Mouse (Mus musculus) hindbrain, embryonic 13.5 days (tissue): ENCODE data around the gene Carns1. TPM values are rescaled to one million over a fixed set of nuclear protein-coding genes. Genes with fewer than 3 reads are reported as not detected.
"Not testable (repeated sequence)": the region's sequence is repeated elsewhere in the genome, so short reads cannot be mapped to it uniquely, and the experiment has no call there.

Experiments used
- ATAC-seq: fragments of 200-750 bp; cut with Nextera tagmentation; 2 replicates; pipeline ENCODE4 v1.8.0; 2017; ENCODE audit warnings: moderate TSS enrichment; ENCODE audit not compliant: low FRiP score
- H3K27ac ChIP-seq: fragments of 300-500 bp; sonication (generic); 2 replicates; pipeline ENCODE4 v1.5.1; 2015; ENCODE audit warnings: inconsistent platforms, mild to moderate bottlenecking, moderate library complexity
- H3K27me3 ChIP-seq: fragments of 300-500 bp; sonication (generic); 2 replicates; pipeline ENCODE4 v1.6.1; 2015; ENCODE audit warnings: mild to moderate bottlenecking, inconsistent platforms
- H3K36me3 ChIP-seq: fragments of 300-500 bp; sonication (generic); 2 replicates; pipeline ENCODE4 v1.6.1; 2015; ENCODE audit warnings: mild to moderate bottlenecking, inconsistent platforms
- H3K4me1 ChIP-seq: fragments of 300-500 bp; sonication (generic); replicated peaks from 2 replicates; pipeline ENCODE4 v1.6.1; 2015; ENCODE audit warnings: inconsistent platforms
- H3K4me2 ChIP-seq: fragments of 300-500 bp; sonication (generic); 2 replicates; pipeline ENCODE4 v1.6.1; 2015; ENCODE audit warnings: inconsistent platforms, mild to moderate bottlenecking, moderate library complexity
- H3K4me3 ChIP-seq: fragments of 300-500 bp; sonication (generic); 2 replicates; pipeline ENCODE4 v1.5.1; 2015; ENCODE audit warnings: mild to moderate bottlenecking, inconsistent platforms
- H3K9ac ChIP-seq: fragments of 300-500 bp; sonication (generic); 2 replicates; pipeline ENCODE4 v1.6.1; 2015; ENCODE audit warnings: mild to moderate bottlenecking, inconsistent platforms
- H3K9me3 ChIP-seq: fragments of 300-500 bp; sonication (generic); 2 replicates; pipeline ENCODE4 v1.6.1; 2016; ENCODE audit warnings: inconsistent platforms
- WGBS: fragments of 180-500 bp; shearing (Covaris S2); methylation state at CpG from one replicate; pipeline ENCODE4 v1.1.7; 2015; 5-methylcytosine and 5-hydroxymethylcytosine counted together
- polyA plus RNA-seq: library from polyadenylated mRNA; unstranded; fragments of >200 nt; fragmentation: Nextera tagmentation; extraction: Ambion mirVana; gene quantifications from 2 replicates; pipeline ENCODE4 v1.2.1, GENCODE M21; 2015

Gene Carns1
- polyA plus RNA-seq, 1 experiment from 2014 or later = 5.6 TPM

GRCm38 (mm10) chr19:4144550-4145498 is 30.5 kb downstream of the Carns1 start:
- no peak for ATAC-seq
- Histone ChIP-seq H3K27ac (no peak overlapping the region), H3K4me1 (peaks cover 21% of the 10 kb centered on the region), H3K4me3 (no peak overlapping the region), H3K9me3 (no peaks in the 10 kb centered on the region), H3K4me2 (no peak overlapping the region), H3K9ac (no peak overlapping the region), H3K36me3 (peaks cover under 1% of the 10 kb centered on the region; the same call in 1 of the 2 replicates), H3K27me3 (no peaks in the 10 kb centered on the region)
- WGBS = 86% methylated on average over 16 of the region's 16 CpGs

- no peak within 1 kb of the TSS for H3K4me3 ChIP-seq
- H3K9ac ChIP-seq = no peak within 1 kb of the TSS
- H3K27ac ChIP-seq = no peak within 1 kb of the TSS
- no peaks in the 10 kb centered on the region for H3K27me3 ChIP-seq
- H3K4me1 ChIP-seq = peaks cover 15% of the 10 kb centered on the region
- H3K36me3 ChIP-seq = no peaks in the 10 kb centered on the region
- ATAC-seq = no peak
- WGBS = 86% methylated on average over 7 of the region's 7 CpGs
- no peak within 1 kb of the TSS for H3K4me2 ChIP-seq
- H3K9me3 ChIP-seq = no peaks in the 10 kb centered on the region
Measured at GRCm38 (mm10) chr19:4143759-4144268, 31.5 kb downstream of the Carns1 start, which contains the start of gene Cabp4. Cabp4 (minus strand) TSS chr19:4144033.

- Histone ChIP-seq H3K4me1 (peaks cover 6% of the 10 kb centered on the region), H3K9ac (no peak overlapping the region), H3K4me3 (no peak overlapping the region), H3K36me3 (no peaks in the 10 kb centered on the region), H3K27ac (no peak overlapping the region), H3K9me3 (no peaks in the 10 kb centered on the region), H3K4me2 (no peak overlapping the region), H3K27me3 (no peaks in the 10 kb centered on the region)
- ATAC-seq = no peak
- 93% methylated on average over 18 of the region's 18 CpGs for WGBS
Measured at GRCm38 (mm10) chr19:4142416-4143173, 32.7 kb downstream of the Carns1 start.

GRCm38 (mm10) chr19:4140147-4140546 is 35.1 kb downstream of the Carns1 start:
- Histone ChIP-seq H3K27me3 (no peaks in the 10 kb centered on the region), H3K36me3 (no peaks in the 10 kb centered on the region), H3K4me2 (no peak overlapping the region), H3K27ac (no peak overlapping the region), H3K4me3 (no peak overlapping the region), H3K9ac (no peak overlapping the region), H3K4me1 (peaks cover 4% of the 10 kb centered on the region), H3K9me3 (no peaks in the 10 kb centered on the region)
- 87% methylated on average over 6 of the region's 6 CpGs for WGBS
- no peak for ATAC-seq

GRCm38 (mm10) chr19:4139446-4139845 is 35.8 kb downstream of the Carns1 start, which contains the start of gene Gpr152:
Gpr152 (plus strand) TSS chr19:4139787.
- Histone ChIP-seq H3K36me3 (no peaks in the 10 kb centered on the region), H3K4me1 (peaks cover 4% of the 10 kb centered on the region), H3K27ac (no peak within 1 kb of the TSS), H3K4me2 (no peak within 1 kb of the TSS), H3K4me3 (no peak within 1 kb of the TSS), H3K9me3 (no peaks in the 10 kb centered on the region), H3K9ac (no peak within 1 kb of the TSS), H3K27me3 (no peaks in the 10 kb centered on the region)
- WGBS = 70% methylated on average over 2 of the region's 2 CpGs
- no peak for ATAC-seq

GRCm38 (mm10) chr19:4137913-4138312 is 37.4 kb downstream of the Carns1 start:
- no peaks in the 10 kb centered on the region for H3K9me3 ChIP-seq
- no peak overlapping the region for H3K27ac ChIP-seq
- ATAC-seq = no peak
- no peak overlapping the region for H3K4me3 ChIP-seq
- H3K36me3 ChIP-seq = peaks cover 9% of the 10 kb centered on the region
- no peak overlapping the region for H3K4me2 ChIP-seq
- H3K4me1 ChIP-seq = peaks cover 4% of the 10 kb centered on the region
- WGBS = 85% methylated on average over 5 of the region's 5 CpGs
- H3K9ac ChIP-seq = no peak overlapping the region
- no peaks in the 10 kb centered on the region for H3K27me3 ChIP-seq

- 80% methylated on average over 5 of the region's 5 CpGs for WGBS
- no peak for ATAC-seq
- no peak overlapping the region for H3K27ac ChIP-seq
Measured at GRCm38 (mm10) chr19:4136463-4136862, 38.8 kb downstream of the Carns1 start.

GRCm38 (mm10) chr19:4135963-4136345 is 39.3 kb downstream of the Carns1 start:
- not testable (repeated sequence) for H3K9me3 ChIP-seq, H3K9ac ChIP-seq, ATAC-seq, H3K4me2 ChIP-seq, H3K27me3 ChIP-seq, H3K4me1 ChIP-seq, H3K4me3 ChIP-seq, H3K27ac ChIP-seq
- H3K36me3 ChIP-seq = peaks cover 29% of the 10 kb centered on the region
- WGBS = 19% methylated on average over 8 of the region's 8 CpGs

More at GRCm38 (mm10) chr19:4136463-4136862, 38.8 kb downstream of the Carns1 start:
- Histone ChIP-seq H3K9me3 (no peaks in the 10 kb centered on the region), H3K36me3 (peaks cover 24% of the 10 kb centered on the region), H3K27me3 (no peaks in the 10 kb centered on the region), H3K4me1 (peaks cover 4% of the 10 kb centered on the region), H3K9ac (no peak overlapping the region), H3K4me3 (no peak overlapping the region), H3K4me2 (no peak overlapping the region)

- not testable (repeated sequence) for H3K4me1 ChIP-seq, ATAC-seq, H3K4me3 ChIP-seq, H3K9me3 ChIP-seq, H3K9ac ChIP-seq, H3K27ac ChIP-seq, H3K27me3 ChIP-seq, H3K4me2 ChIP-seq
- WGBS = 84% methylated on average over 6 of the region's 6 CpGs
- peaks cover 30% of the 10 kb centered on the region for H3K36me3 ChIP-seq
Measured at GRCm38 (mm10) chr19:4135229-4135962, 39.9 kb downstream of the Carns1 start.

GRCm38 (mm10) chr19:4134354-4134753 is 40.9 kb downstream of the Carns1 start:
- 94% methylated on average over 4 of the region's 4 CpGs for WGBS
- Histone ChIP-seq H3K9me3 (no peaks in the 10 kb centered on the region), H3K36me3 (peaks cover 38% of the 10 kb centered on the region), H3K4me3 (no peak overlapping the region), H3K4me1 (peaks cover 3% of the 10 kb centered on the region), H3K27ac (no peak overlapping the region), H3K9ac (no peak overlapping the region), H3K27me3 (no peaks in the 10 kb centered on the region), H3K4me2 (no peak overlapping the region)
- ATAC-seq = no peak

- ATAC-seq = no peak
- WGBS = 93% methylated on average over 2 of the region's 2 CpGs
- Histone ChIP-seq H3K4me3 (no peak overlapping the region), H3K4me2 (no peak overlapping the region), H3K27me3 (no peaks in the 10 kb centered on the region), H3K9ac (no peak overlapping the region), H3K36me3 (peaks cover 55% of the 10 kb centered on the region), H3K9me3 (no peaks in the 10 kb centered on the region), H3K27ac (no peak overlapping the region), H3K4me1 (peaks cover 10% of the 10 kb centered on the region)
Measured at GRCm38 (mm10) chr19:4131768-4132167, 43.5 kb downstream of the Carns1 start.

- H3K4me3 ChIP-seq = no peak overlapping the region
- H3K27ac ChIP-seq = no peak overlapping the region
- WGBS = 91% methylated on average over 5 of the region's 5 CpGs
- peaks cover 55% of the 10 kb centered on the region for H3K36me3 ChIP-seq
- no peak for ATAC-seq
- no peak overlapping the region for H3K9ac ChIP-seq
- H3K4me2 ChIP-seq = no peak overlapping the region
- H3K9me3 ChIP-seq = no peaks in the 10 kb centered on the region
- no peaks in the 10 kb centered on the region for H3K27me3 ChIP-seq
- peaks cover 17% of the 10 kb centered on the region for H3K4me1 ChIP-seq
Measured at GRCm38 (mm10) chr19:4131075-4131474, 44.2 kb downstream of the Carns1 start.
